Mouse (Mus musculus) activated CD4-positive, CD25-positive, alpha-beta regulatory T cell, adult 4 months (primary cell): ENCODE measurements at regions not wholly inside any gene's neighbourhood (a gene's known extent, or its start where the extent isn't known, plus 50 kb on each side); places are given as distances from the start of the nearest gene placed in this dataset.

Experiments
- ATAC-seq: one replicate; pipeline ENCODE4 v1.8.0; 2017

- ATAC-seq, result no peak
These were observed 74.5 kb upstream of the Gm26897 start for GRCm38 (mm10) chr5:111659229-111659628.

- ATAC-seq, result no peak
These were observed 73.3 kb upstream of the Gm26897 start for GRCm38 (mm10) chr5:111660447-111660846.

GRCm38 (mm10) chr5:111660968-111661367 lies 72.8 kb upstream of the Gm26897 start:
- ATAC-seq, result no peak

- no peak for ATAC-seq
These were observed 71.8 kb upstream of the Gm26897 start for GRCm38 (mm10) chr5:111661971-111662370.

- ATAC-seq, result no peak
These were observed 69.9 kb upstream of the Gm26897 start for GRCm38 (mm10) chr5:111663831-111664230.

GRCm38 (mm10) chr5:111665406-111665805 lies 68.3 kb upstream of the Gm26897 start:
- ATAC-seq, result no peak

GRCm38 (mm10) chr5:111666007-111666406 lies 67.7 kb upstream of the Gm26897 start:
- no peak for ATAC-seq

GRCm38 (mm10) chr5:111667901-111668300 lies 65.8 kb upstream of the Gm26897 start:
- ATAC-seq, result no peak

GRCm38 (mm10) chr5:111669139-111669538 lies 64.6 kb upstream of the Gm26897 start:
- no peak for ATAC-seq

GRCm38 (mm10) chr5:111671762-111672161 lies 62.0 kb upstream of the Gm26897 start:
- no peak for ATAC-seq

GRCm38 (mm10) chr5:111674976-111675672 lies 58.6 kb upstream of the Gm26897 start:
- ATAC-seq, result no peak

GRCm38 (mm10) chr5:111675673-111676261 lies 58.0 kb upstream of the Gm26897 start:
- ATAC-seq, result no peak

- ATAC-seq, result no peak
These were observed 55.8 kb upstream of the Gm26897 start for GRCm38 (mm10) chr5:111677847-111678311.

GRCm38 (mm10) chr5:111678496-111678895 lies 55.2 kb upstream of the Gm26897 start:
- no peak for ATAC-seq

- ATAC-seq, result no peak
These were observed 52.2 kb upstream of the Gm26897 start for GRCm38 (mm10) chr5:111681362-111682028.

- no peak for ATAC-seq
These were observed 50.8 kb upstream of the Gm26897 start for GRCm38 (mm10) chr5:111682899-111683298.
